ENCODE assay signal across 25 mouse cellular contexts in the genomic region with DNA sequence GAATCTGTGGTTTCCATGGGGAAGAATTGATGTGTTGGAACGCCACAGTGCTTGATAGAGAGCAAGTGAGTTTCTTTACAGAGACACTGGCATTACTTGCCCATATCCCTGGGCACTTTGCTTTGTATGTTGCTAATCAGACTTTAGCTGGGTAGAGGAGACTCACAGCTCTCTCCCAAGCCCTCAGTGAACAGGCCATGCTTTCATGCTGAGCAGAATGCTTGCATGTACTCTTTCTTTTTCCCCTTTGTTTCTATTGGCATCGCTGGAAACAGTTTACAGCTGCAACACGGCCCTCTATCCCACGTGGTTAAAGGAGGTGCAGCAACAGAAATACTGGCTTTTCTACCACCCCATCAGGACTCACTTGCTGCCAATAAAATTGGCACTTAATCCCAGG. TPM values are rescaled to one million over a fixed set of nuclear protein-coding genes. Genes with fewer than 3 reads are reported as not detected.
DNase-seq lines count a peak whose midpoint lies in the region; ATAC-seq and TF ChIP-seq lines count a peak whose summit lies in the region.
"Had no signal": no experiment of that assay in that cellular context is flagged by ENCODE, and none has a peak within 500 bp of the region (broad histone marks: within the 10 kb centered on the region; RNA-seq: fewer than 3 reads in every experiment).

No protein-coding gene starts in this region.

- H3K27ac ChIP-seq in forebrain, embryonic 15.5 days (replicated peaks) = 0 out of 2 replicates have a peak overlapping the region, but pooled peaks have one; percentile 23
- H3K27ac ChIP-seq in forebrain, embryonic 13.5 days = no peak overlapping the region
- H3K27ac ChIP-seq in midbrain, postnatal 0 days (ENCODE audit: low read depth, low read length) = no peak overlapping the region
- no peak overlapping the region for H3K27ac ChIP-seq in midbrain, embryonic 10.5 days (replicated peaks)
- H3K27ac ChIP-seq: forebrain, embryonic 10.5 days; heart, embryonic 15.5 days had no signal

- ATAC-seq in forebrain, embryonic 15.5 days (replicated peaks) = no peak
- no peak for ATAC-seq in forebrain, embryonic 13.5 days
- 0 out of 2 replicates have a peak, but pooled peaks have one; percentile 25 for ATAC-seq in frontal cortex, adult (ENCODE audit: low TSS enrichment)
- no peak for ATAC-seq in midbrain, postnatal 0 days (ENCODE audit: low FRiP score)
- ATAC-seq: activated CD4-positive, CD25-positive, alpha-beta regulatory T cell, adult 4 months; inflammation-experienced regulatory T-cells, adult 6 months; intestine, embryonic 16.5 days had no signal

- H3K4me2 ChIP-seq in forebrain, embryonic 15.5 days (replicated peaks) = no peak overlapping the region
- H3K4me2 ChIP-seq in forebrain, embryonic 13.5 days = no peak overlapping the region
- H3K4me2 ChIP-seq in midbrain, postnatal 0 days (ENCODE audit: low read depth, low read length, poor library complexity, severe bottlenecking) = no peak overlapping the region
- H3K4me2 ChIP-seq: heart, embryonic 12.5 days; heart, embryonic 15.5 days had no signal

- no peak overlapping the region for H3K4me3 ChIP-seq in forebrain, embryonic 15.5 days
- no peak overlapping the region for H3K4me3 ChIP-seq in forebrain, embryonic 13.5 days
- H3K4me3 ChIP-seq in midbrain, postnatal 0 days (ENCODE audit: low read depth, low read length) = no peak overlapping the region
- no peak overlapping the region for H3K4me3 ChIP-seq in midbrain, embryonic 10.5 days
- H3K4me3 ChIP-seq: forebrain, embryonic 10.5 days; heart, embryonic 12.5 days; heart, embryonic 15.5 days had no signal

- no peaks in the 10 kb centered on the region for H3K9me3 ChIP-seq in forebrain, embryonic 15.5 days
- H3K9me3 ChIP-seq in forebrain, embryonic 13.5 days (replicated peaks) = no peaks in the 10 kb centered on the region
- H3K9me3 ChIP-seq in midbrain, postnatal 0 days (ENCODE audit: low read length) = no peaks in the 10 kb centered on the region
- H3K9me3 ChIP-seq in midbrain, embryonic 10.5 days (replicated peaks) = no peaks in the 10 kb centered on the region
- H3K9me3 ChIP-seq: forebrain, embryonic 10.5 days; heart, embryonic 12.5 days; heart, embryonic 15.5 days had no signal

- H3K36me3 ChIP-seq in forebrain, embryonic 15.5 days = peaks cover 34% of the 10 kb centered on the region
- peaks cover 44% of the 10 kb centered on the region for H3K36me3 ChIP-seq in forebrain, embryonic 13.5 days (ENCODE audit: poor library complexity, severe bottlenecking)
- H3K36me3 ChIP-seq in midbrain, postnatal 0 days (ENCODE audit: insufficient read depth, low read length) = peaks cover 27% of the 10 kb centered on the region
- peaks cover 55% of the 10 kb centered on the region for H3K36me3 ChIP-seq in midbrain, embryonic 10.5 days

- no peaks in the 10 kb centered on the region for H3K27me3 ChIP-seq in forebrain, embryonic 15.5 days
- no peaks in the 10 kb centered on the region for H3K27me3 ChIP-seq in forebrain, embryonic 13.5 days
- no peaks in the 10 kb centered on the region for H3K27me3 ChIP-seq in midbrain, postnatal 0 days (ENCODE audit: insufficient read depth, low read length)
- H3K27me3 ChIP-seq in midbrain, embryonic 10.5 days (ENCODE audit: low read depth, poor library complexity, severe bottlenecking) = no peaks in the 10 kb centered on the region
- H3K27me3 ChIP-seq: heart, embryonic 12.5 days; heart, embryonic 15.5 days had no signal

- no peaks in the 10 kb centered on the region for H3K4me1 ChIP-seq in forebrain, embryonic 15.5 days
- no peaks in the 10 kb centered on the region for H3K4me1 ChIP-seq in forebrain, embryonic 13.5 days
- no peaks in the 10 kb centered on the region for H3K4me1 ChIP-seq in midbrain, postnatal 0 days (ENCODE audit: insufficient read depth, low read length)
- H3K4me1 ChIP-seq in midbrain, embryonic 10.5 days = no peaks in the 10 kb centered on the region
- H3K4me1 ChIP-seq: forebrain, embryonic 10.5 days; heart, embryonic 12.5 days; heart, embryonic 15.5 days had no signal

- no peak for DNase-seq in frontal cortex, postnatal 25 days (ENCODE audit: low spot score in 2 of 2)
- DNase-seq in layer of hippocampus, adult 11-12 months (ENCODE audit: low spot score) = peak; percentile 12
- DNase-seq in layer of hippocampus, adult 9-11 months = no peak
- DNase-seq in midbrain, postnatal 0 days (ENCODE audit: low spot score) = peak; percentile 1
- no peak for DNase-seq in midbrain, embryonic 10.5 days (ENCODE audit: low spot score)
- DNase-seq: adrenal gland, adult 8-10 months; adrenal gland, postnatal 25 days; cerebellum, adult 11 months; cerebellum, adult 8-10 months; cerebellum, postnatal 10 days; cerebellum, postnatal 36 days; gastrocnemius, postnatal 25 days; heart, adult 18-20 months; heart, postnatal 10 days; heart, postnatal 36 days; kidney, adult 18-20 months had no signal

- 57% methylated on average over 4 of the region's 4 CpGs for WGBS in forebrain, embryonic 15.5 days
- WGBS in forebrain, embryonic 13.5 days = 67% methylated on average over 4 of the region's 4 CpGs
- 70% methylated on average over 4 of the region's 4 CpGs for WGBS in midbrain, postnatal 0 days
- 82% methylated on average over 4 of the region's 4 CpGs for WGBS in midbrain, embryonic 10.5 days

- TF ChIP-seq CTCF in midbrain, postnatal 0 days (IDR thresholded peaks at IDR 0.05) = no peak

- no peak overlapping the region for H3K9ac ChIP-seq in forebrain, embryonic 15.5 days (replicated peaks)
- H3K9ac ChIP-seq in forebrain, embryonic 13.5 days = no peak overlapping the region
- no peak overlapping the region for H3K9ac ChIP-seq in midbrain, postnatal 0 days (replicated peaks; ENCODE audit: low read length, poor library complexity, severe bottlenecking)
- H3K9ac ChIP-seq: heart, embryonic 12.5 days; heart, embryonic 15.5 days had no signal

RNA-seq across cellular contexts. Expression of gene Chmp3, which starts 39.6 kb away (rescaled TPM):
- 61.6 and 65.9 TPM in 2 replicates for polyA plus RNA-seq in forebrain, embryonic 15.5 days (2015; fragmentation: Nextera tagmentation; extraction: Ambion mirVana)
- 48.9 and 54.9 TPM in 2 replicates for polyA plus RNA-seq in forebrain, embryonic 13.5 days (2015; fragmentation: Nextera tagmentation; extraction: Ambion mirVana)
- total RNA-seq in midbrain, postnatal 0 days (2014; rRNA removed) = 56.0 and 59.9 TPM in 2 replicates
- polyA plus RNA-seq in midbrain, postnatal 0 days (2015; fragmentation: Nextera tagmentation; extraction: Ambion mirVana) = 52.4 and 56.1 TPM in 2 replicates
- polyA plus RNA-seq in midbrain, embryonic 10.5 days (2016; fragmentation: Nextera tagmentation; extraction: Ambion mirVana) = 49.7 and 50.5 TPM in 2 replicates

RNA-seq across cellular contexts. Expression of gene Kdm3a, which starts 49.6 kb away (rescaled TPM):
- 64.0 and 64.7 TPM in 2 replicates for polyA plus RNA-seq in forebrain, embryonic 15.5 days (2015; fragmentation: Nextera tagmentation; extraction: Ambion mirVana)
- polyA plus RNA-seq in forebrain, embryonic 13.5 days (2015; fragmentation: Nextera tagmentation; extraction: Ambion mirVana) = 68.0 and 78.8 TPM in 2 replicates
- total RNA-seq in midbrain, postnatal 0 days (2014; rRNA removed) = 34.4 and 49.4 TPM in 2 replicates
- 14.2 and 17.0 TPM in 2 replicates for polyA plus RNA-seq in midbrain, postnatal 0 days (2015; fragmentation: Nextera tagmentation; extraction: Ambion mirVana)
- 76.8 and 87.7 TPM in 2 replicates for polyA plus RNA-seq in midbrain, embryonic 10.5 days (2016; fragmentation: Nextera tagmentation; extraction: Ambion mirVana)

Comparison
In these comparisons a context has a peak if more than half of its experiments do, and no peak if none do; other contexts are left out.
1. DNase-seq: peak in layer of hippocampus, adult 11-12 months (single experiment) and midbrain, postnatal 0 days (single experiment); none in frontal cortex, postnatal 25 days (0 of 2), layer of hippocampus, adult 9-11 months (single experiment) and midbrain, embryonic 10.5 days (single experiment).